Mouse (Mus musculus): ENCODE measurements around the gene Slf2.

Gene Slf2

GRCm38 (mm10) chr19:44985159-44985988, 54.4 kb downstream of the Slf2 start:
- DNase-seq = no peak

GRCm38 (mm10) chr19:44987004-44987403, 56.1 kb downstream of the Slf2 start:
- DNase-seq = no peak

GRCm38 (mm10) chr19:44987851-44988250, 56.9 kb downstream of the Slf2 start:
- no peak for DNase-seq

GRCm38 (mm10) chr19:44988321-44988720, 57.4 kb downstream of the Slf2 start:
- DNase-seq = no peak

GRCm38 (mm10) chr19:44988831-44989566, 58.0 kb downstream of the Slf2 start, which contains the start of gene Sema4g:
TSS of gene Sema4g (plus strand) at chr19:44989101.
- DNase-seq = peak; percentile 30

GRCm38 (mm10) chr19:44989567-44990495, 58.9 kb downstream of the Slf2 start:
- DNase-seq = no peak

GRCm38 (mm10) chr19:44991031-44991430, 60.1 kb downstream of the Slf2 start:
- DNase-seq = no peak

GRCm38 (mm10) chr19:44992246-44992645, 61.3 kb downstream of the Slf2 start:
- no peak for DNase-seq

- DNase-seq = no peak
These were observed 61.8 kb downstream of the Slf2 start for GRCm38 (mm10) chr19:44992712-44993111.

- no peak for DNase-seq
These were observed 66.8 kb downstream of the Slf2 start for GRCm38 (mm10) chr19:44997786-44998185.

GRCm38 (mm10) chr19:44999647-45000046, 68.7 kb downstream of the Slf2 start:
- no peak for DNase-seq

- no peak for DNase-seq
These were observed 71.3 kb downstream of the Slf2 start for GRCm38 (mm10) chr19:45002301-45002700.

- no peak for DNase-seq
These were observed 73.0 kb downstream of the Slf2 start for GRCm38 (mm10) chr19:45003740-45004516.

GRCm38 (mm10) chr19:45005444-45005843, 74.5 kb downstream of the Slf2 start, which contains the start of gene Twnk:
TSS of gene Twnk (plus strand) at chr19:45005663.
- peak; percentile 85 for DNase-seq

- DNase-seq = peak; percentile 98
These were observed 75.2 kb downstream of the Slf2 start, which contains the start of gene Mrpl43 for GRCm38 (mm10) chr19:45005957-45006712. TSS of gene Mrpl43 (minus strand) at chr19:45006442.

- no peak for DNase-seq
These were observed 76.1 kb downstream of the Slf2 start for GRCm38 (mm10) chr19:45007021-45007420.

- DNase-seq = no peak
These were observed 76.7 kb downstream of the Slf2 start for GRCm38 (mm10) chr19:45007425-45008191.

GRCm38 (mm10) chr19:45010646-45011045, 79.7 kb downstream of the Slf2 start:
- DNase-seq = no peak

GRCm38 (mm10) chr19:45012219-45012618, 81.3 kb downstream of the Slf2 start:
- no peak for DNase-seq

- peak; percentile 65 for DNase-seq
These were observed 81.7 kb downstream of the Slf2 start for GRCm38 (mm10) chr19:45012636-45013035.
